Mouse (Mus musculus): ENCODE results near the gene Hdhd5.
A peak's percentile ranks its signal among the peaks of the same experiment; 100 is the strongest.

The Hdhd5 gene

DNA sequence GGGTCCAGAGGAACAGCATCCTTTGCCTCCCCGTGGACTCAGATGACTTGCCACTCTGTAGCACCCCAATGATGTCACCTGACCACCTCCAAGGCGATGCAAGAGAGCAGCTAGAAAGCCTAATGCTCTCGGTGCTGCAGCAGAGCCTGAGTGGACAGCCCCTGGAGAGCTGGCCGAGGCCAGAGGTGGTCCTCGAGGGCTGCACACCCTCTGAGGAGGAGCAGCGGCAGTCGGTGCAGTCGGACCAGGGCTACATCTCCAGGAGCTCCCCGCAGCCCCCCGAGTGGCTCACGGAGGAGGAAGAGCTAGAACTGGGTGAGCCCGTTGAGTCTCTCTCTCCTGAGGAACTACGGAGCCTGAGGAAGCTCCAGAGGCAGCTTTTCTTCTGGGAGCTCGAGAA lies 49.1 kb downstream of the Hdhd5 start:
- no peak for DNase-seq

DNA sequence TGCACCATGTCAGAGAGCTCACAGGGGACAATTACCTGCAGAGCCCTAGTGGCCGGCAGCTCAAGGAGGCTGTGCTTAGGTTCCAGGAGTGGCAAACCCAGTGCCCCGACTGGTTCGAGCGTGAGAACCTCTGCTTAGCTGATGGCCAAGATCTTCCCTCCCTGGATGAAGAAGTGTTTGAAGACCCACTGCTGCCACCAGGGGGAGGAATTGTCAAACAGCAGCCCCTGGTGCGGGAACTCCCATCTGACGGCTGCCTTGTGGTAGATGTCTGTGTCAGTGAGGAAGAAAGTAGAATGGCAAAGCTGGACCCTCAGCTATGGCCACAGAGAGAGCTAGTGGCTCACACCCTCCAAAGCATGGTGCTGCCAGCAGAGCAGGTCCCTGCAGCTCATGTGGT lies 49.6 kb downstream of the Hdhd5 start:
- peak; percentile 58 for DNase-seq

DNA sequence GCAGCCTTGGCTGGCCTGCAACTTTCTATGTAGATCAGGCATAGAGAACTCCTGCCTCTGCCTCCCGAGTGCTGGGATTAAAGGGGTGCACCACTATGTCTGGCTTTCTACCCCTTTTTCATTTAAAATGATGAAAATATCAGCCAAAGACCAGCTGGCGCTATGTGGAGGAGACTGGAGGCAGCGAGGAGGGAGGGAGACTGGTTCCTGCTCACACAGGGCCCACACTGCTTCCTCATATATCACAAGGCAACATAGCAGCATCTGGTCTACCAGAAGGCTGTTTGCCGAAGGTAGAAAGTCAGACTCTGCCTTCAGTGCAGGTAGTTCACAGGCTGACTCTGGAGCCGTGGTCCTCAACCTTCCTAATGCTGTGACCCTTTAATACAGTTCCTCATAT lies 50.8 kb downstream of the Hdhd5 start:
- DNase-seq: no peak

DNA sequence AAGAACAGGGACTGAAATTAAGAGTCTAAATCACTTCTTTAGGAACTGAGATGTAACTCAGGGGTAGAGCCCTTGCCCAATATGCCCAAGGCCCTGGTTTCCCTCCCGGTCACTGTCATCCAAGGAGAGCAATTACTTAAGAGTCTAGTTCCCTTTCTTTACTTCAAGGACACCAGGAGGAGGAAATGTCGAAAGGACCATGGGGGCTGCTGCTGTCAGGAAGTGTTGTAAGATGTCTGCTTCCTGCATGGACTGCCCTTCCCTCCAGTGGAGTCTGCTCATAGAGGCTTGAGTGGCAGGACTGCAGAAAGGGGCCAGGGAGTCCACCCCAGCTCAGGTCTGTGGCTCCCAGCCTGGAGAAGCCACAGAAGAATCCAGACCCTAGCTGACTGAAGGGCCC lies 51.8 kb downstream of the Hdhd5 start:
- no peak for DNase-seq

DNA sequence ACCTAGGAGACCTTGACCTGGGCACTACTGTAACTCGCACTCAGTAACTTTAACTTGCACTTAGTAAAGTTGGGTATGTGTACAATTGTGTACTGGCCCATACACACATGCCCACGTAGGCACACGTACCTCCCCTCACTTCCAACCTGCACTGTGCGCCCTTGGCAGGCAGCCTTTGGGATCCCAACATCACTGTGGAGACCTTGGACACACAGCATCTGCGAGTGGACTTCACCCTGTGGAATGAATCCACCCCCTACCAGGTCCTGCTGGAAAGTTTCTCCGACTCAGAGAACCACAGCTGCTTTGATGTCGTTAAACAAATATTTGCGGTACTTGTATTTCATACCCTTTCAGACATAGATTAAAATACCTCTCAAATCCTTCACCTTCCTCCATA lies 55.8 kb downstream of the Hdhd5 start:
- DNase-seq: no peak

DNA sequence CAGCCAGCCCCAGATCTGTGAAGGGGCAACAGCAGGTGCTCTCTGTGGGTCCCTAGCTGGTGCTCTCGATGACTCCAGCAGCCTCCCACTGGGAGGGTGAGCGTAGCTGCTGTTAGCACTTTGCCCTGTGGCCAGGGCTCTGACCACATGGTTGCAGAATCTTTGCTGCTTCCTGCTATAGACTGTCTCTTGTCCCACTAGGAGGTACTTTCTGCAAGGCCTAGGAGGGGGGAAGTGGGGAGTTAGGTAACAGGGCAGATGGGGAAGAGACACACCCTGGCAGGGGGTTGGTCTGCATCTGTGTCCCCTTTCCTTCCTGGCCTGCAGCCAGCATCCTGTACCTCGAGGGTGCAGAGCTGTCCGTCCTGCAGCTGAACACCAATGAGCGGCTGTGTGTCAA lies 57.7 kb downstream of the Hdhd5 start:
- peak; percentile 45 for DNase-seq

DNA sequence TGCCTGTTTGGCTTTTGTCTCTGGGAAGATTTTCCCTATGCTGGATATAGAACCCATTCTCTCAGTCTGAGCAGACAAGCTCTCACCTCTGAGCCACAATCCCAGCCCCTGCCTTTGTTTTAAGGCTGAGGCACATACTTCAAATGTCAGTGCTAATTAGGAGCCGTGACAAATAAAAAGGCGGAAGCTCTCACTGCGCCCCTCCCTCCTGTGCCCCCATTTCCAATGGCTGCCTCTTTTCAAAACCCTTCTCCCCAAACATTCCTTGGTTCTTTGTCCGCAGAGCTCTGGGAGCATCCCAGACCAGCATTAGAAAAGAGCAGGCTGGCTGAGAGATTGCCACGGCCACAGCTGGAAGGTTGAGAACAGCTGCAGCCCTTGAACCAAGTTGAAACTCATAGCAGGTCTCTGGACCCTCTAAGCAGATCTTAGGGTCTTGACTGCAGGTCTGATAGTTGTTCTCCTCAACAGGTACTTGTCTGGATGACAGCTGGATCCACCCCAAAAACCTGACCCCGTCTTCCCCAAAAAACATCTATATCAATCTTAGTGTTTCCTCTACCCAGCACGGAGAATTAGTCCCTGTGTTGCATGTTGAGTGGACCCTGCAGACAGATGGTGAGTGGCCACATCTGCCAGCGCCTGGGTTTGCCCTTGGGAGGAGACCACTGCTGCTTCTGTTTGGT lies 58.5 kb downstream of the Hdhd5 start:
- DNase-seq: no peak

DNA sequence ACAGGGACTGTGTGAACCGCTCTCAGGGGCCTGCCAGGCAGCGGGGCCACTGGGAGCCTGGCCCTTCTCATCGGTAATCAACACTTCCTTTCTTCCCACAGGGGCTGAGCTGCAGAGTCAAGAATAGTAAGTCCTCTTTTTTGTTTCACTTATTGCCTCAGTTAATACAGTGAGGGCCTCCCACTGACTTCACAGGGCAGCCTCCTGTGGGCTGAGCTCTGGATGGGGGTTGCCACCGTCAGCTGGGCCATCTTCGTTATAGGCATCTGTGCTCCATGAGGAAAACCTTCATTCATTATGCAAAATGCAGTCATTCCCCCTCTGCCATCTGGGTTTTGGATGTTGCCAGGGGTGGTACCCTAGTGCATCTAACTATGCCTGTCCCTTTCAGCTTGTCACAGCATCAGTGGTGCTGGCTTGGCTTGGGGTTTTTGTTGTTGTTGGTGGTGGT lies 59.1 kb downstream of the Hdhd5 start:
- no peak for DNase-seq

DNA sequence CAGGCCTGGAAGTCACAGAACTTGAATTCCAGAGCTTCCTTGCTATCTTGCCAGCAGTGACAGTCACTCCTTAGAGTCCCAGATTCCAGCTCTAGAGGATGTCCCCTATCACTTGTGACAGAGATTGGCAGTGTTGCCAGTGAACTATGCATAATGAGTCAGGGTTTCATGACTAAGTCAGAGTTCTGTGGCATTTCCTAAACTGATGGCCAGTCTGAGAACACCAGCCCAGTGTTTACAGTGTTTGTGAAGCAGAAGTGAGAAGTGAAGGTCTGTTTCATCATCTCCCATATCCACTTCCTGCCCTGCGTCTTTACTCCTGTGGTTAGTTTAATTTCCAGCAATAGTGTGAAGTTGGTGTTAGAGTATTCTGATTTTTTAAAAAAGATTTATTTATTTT lies 60.5 kb downstream of the Hdhd5 start:
- no peak for DNase-seq

DNA sequence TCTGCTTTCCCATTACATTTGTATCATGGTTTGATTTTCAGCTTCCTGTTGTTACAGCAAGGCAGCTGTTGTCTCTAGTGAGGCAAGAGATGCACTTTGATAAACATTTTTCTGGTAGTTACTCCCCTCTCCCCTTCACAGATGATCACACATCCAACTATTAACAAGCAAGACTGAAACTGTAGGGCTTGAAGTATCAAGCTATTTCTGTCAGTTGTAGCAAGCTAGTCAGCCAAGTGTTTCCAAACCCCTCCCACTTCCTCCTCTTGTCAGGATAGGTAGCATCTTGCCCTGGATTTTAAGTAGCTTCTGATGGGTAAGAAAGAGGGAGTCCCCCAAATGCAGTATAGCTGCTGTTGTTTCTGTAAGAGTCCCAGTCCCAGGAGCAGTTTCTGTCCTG lies 61.3 kb downstream of the Hdhd5 start:
- no peak for DNase-seq

DNA sequence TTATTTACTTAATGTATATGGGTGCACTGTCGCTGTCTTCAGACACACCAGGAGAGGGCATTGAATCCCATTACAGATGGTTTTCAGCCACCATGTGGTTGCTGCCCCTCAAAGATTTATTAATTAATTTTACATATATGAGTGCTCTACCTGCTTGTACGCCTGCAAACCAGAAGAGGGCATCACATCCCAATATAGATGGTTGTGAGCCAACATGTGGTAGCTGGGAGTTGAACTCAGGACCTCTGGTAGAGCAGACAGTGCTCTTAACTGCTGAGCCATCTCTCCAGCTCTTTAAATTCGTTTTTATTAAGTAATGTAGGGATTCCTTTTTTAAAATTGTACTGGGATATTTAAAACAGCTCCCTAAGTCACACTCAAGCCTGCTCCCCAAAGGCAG lies 61.9 kb downstream of the Hdhd5 start:
- DNase-seq: no peak

DNA sequence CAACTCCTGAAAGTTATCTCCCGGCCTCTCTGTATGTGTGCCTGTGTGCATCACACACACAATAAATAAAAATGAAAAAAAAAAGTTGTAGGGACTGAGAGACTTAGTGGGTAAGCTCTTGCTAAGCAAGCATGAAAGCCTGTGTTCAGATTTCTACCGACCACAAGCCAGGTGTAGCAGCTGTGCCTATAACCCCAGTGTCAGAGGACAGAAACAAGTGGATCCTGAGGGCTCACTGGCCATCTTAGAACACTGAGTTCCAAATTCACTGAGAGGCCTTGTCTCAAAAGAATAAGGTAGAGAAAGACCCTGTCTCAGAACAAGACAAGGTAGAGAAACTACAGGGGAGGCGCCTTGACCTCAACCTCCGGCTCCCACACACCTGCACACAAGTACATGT lies 62.9 kb downstream of the Hdhd5 start:
- DNase-seq: no peak

DNA sequence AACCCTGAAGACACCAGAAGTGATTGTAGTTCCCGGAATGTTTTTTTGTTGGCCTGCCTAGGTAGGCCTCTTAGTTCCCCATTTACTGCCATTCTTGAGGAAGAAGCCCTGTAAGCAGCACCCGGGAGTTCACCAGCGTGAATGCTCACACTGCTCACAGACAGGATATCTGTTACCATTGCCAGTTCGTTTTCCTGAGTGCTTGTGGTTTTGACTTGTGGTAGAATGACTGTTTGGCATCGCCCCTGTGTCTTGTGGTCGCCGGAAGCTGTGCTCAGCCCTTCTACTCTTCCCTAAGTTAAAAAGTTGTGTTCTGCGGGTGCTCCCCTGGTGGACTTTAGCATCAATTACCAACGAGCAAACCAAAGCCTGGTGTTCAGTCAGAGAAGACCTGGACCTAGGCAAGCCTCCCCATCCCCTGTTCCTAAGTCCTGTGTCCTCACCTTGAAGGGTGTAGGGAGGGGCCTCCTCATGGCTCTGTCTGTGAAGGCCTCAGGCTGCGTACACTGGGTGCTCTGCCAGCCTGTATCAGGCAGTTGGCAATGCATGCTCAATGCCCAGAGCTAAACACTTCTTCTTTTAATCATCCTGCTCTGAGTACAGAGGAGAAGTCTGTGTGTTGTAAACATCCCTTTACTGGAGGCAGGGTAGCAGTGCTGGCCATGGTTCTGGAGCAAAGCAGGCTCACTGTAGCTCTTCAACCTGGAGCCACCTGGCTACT lies 64.3 kb downstream of the Hdhd5 start:
- DNase-seq: no peak

DNA sequence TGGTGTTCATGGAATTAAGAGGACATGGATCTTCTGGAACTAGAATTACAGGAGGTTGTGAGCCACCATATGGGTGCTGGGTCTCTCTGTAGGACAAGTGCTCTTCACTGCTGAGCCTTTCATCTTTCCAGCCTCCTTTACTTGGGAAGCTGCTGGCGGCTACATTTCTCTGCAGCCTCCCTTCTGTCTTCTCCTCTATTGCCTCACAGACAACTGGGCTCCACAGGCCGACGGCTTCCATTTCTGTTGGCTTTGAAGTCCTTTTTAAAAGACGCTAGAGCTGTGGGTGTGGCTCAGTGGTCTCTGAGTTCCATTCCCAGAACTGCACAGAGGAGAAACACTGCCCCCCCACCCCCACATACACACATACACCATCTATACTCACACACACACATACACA lies 65.7 kb downstream of the Hdhd5 start:
- DNase-seq: no peak

DNA sequence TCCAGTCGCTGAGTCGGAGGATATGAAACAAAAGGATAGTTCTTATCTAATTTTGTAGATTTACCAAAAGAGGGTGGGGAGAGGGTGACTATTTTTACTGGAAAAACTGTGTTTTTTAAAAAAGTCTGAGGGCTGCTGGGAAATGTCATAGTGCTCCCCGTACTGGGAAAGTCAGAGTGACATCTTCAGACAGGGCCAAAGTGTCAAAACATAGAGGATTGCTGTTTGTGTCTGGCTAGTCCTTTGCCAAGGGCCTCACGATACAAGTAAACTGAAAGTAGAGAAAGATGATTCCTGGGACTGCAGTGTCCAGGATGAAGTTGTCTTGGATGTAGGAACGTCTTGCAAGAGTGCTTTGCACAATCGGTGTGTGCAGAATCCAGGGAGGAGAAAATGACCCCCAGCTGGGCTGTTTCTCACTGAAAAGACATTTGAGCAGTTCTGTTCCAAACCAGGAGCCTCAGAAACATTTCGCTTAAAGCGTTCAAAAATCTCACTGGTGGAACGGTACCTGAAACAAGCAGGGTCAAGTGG lies 66.6 kb downstream of the Hdhd5 start:
- no peak for DNase-seq

DNA sequence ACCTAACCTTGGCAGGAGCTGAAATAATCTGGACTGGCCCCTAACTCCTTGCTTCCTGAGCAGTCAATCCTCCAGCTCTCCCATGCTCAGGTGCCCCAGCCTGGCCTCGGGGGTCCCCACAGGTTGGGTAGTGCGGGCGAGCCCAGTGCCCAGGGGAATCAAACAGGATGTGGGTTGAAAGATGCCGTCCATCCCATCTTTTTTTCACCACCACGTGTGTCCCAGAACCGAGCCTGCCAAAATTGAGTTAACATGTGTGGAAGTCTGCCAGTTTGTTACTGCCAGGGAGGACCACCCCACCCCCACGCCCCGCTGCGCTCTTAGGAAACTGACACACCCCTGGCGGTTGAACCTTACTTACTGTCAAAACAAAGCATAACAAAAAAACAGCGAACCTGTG lies 67.2 kb downstream of the Hdhd5 start:
- DNase-seq: peak; percentile 65

DNA sequence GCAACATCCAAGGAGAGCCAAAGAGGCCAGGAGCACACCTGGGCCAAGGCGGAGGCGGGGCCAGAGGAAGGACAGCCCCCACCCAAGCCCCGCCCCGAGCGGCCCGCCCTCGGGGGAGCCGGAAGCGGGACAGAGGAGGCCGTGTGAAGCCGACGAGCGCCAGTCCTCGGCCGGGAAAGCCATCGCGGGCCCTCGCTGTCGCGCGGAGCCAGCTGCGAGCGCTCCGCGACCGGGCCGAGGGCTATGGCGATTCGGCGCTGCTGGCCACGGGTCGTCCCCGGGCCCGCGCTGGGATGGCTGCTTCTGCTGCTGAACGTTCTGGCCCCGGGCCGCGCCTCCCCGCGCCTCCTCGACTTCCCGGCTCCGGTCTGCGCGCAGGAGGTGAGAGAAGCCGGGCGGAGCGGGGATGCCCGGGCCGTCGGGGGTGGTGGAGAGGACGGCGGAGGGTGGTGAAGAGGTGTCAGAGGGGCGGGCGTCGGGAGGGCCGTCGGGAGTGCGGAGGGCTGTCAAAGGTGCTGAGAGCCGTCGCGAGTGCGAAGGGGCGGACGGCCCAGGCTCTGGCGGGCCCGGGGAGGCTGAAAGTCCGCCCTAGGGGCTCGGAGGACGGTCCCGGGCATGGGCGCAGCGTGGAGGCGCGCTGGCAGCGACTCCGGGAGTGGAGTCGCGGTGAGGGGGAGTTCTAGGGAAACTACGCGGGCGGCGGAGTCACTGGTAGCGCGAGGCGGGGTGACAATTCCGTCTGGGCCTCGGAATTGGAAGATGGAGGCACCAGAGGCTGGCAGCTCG lies 67.8 kb downstream of the Hdhd5 start, which contains the start of gene Il17ra:
Il17ra (plus strand) TSS at position 162 of the 786 bp plus-strand sequence.
- DNase-seq: peak; percentile 81

DNA sequence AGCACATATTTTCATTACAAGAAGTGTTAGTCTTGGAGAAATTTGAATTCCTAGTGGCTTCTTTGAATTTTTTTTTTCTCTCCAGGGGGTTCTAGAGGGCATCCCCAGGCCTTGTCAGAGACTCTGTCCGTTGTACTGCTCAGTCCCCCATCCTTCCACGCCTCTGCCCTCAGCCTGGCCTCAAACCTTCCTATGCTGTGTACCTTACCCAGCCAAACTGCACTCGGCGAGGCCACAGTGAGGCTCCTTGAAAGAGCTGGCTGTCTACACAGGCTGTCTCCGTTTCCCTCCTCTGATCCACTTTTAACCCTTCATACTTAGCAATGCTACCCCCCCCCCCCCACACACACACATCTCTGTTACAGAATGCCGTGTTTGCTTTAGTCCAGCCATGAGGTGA lies 68.9 kb downstream of the Hdhd5 start:
- DNase-seq: no peak

DNA sequence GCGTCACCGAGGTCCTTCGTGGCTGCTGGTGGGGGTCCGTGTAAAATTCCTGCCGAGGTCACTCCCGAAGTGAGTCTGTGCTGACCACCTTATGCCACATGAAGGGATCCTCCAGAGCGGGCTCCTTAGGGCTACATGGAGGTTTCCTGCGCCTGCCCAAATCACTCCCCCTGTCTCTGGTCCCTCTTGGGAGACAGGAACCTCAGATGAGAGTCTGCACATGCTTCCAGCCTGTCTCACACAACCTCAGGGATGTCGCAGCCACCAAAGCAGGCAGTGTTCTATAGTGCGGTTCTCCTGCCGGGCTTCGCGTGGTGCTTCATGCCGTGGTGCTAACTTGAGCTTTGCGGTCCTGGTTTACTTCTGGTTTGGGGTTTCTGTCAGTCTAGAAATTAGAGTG lies 69.9 kb downstream of the Hdhd5 start:
- no peak for DNase-seq
